Mouse (Mus musculus) skeletal muscle tissue, adult 2 months (tissue): ENCODE results near the gene Fam57a.
"Not testable (repeated sequence)": the region's sequence is repeated elsewhere in the genome, so short reads cannot be mapped to it uniquely, and the experiment has no call there.

Experiments used
- DNase-seq: peaks from one replicate; pipeline ENCODE4 v3.0.0-alpha.2; 2012; ENCODE audit warnings: low read depth, low spot score

The Fam57a gene

GRCm38 (mm10) chr11:76180146-76180540 lies 672 bp downstream of the Fam57a start:
- DNase-seq, result no peak

- DNase-seq, result no peak
These were observed 4.3 kb downstream of the Fam57a start for GRCm38 (mm10) chr11:76183745-76184144.

GRCm38 (mm10) chr11:76186908-76187307 lies 7.4 kb downstream of the Fam57a start:
- no peak for DNase-seq

- DNase-seq, result no peak
These were observed 17.0 kb downstream of the Fam57a start for GRCm38 (mm10) chr11:76196275-76196976.

GRCm38 (mm10) chr11:76196977-76197469 lies 17.6 kb downstream of the Fam57a start:
- no peak for DNase-seq

GRCm38 (mm10) chr11:76201761-76202674 lies 22.5 kb downstream of the Fam57a start:
- DNase-seq, result peak; percentile 42

- DNase-seq, result no peak
These were observed 27.3 kb downstream of the Fam57a start for GRCm38 (mm10) chr11:76206793-76207192.

- DNase-seq, result no peak
These were observed 30.9 kb downstream of the Fam57a start for GRCm38 (mm10) chr11:76210228-76210985.

- not testable (repeated sequence) for DNase-seq
These were observed 32.1 kb downstream of the Fam57a start for GRCm38 (mm10) chr11:76211595-76211994.

- no peak for DNase-seq
These were observed 34.4 kb downstream of the Fam57a start for GRCm38 (mm10) chr11:76213841-76214240.

GRCm38 (mm10) chr11:76215011-76215410 lies 35.5 kb downstream of the Fam57a start:
- no peak for DNase-seq

GRCm38 (mm10) chr11:76216049-76216540 lies 36.6 kb downstream of the Fam57a start:
- DNase-seq, result no peak

GRCm38 (mm10) chr11:76216681-76217389 lies 37.4 kb downstream of the Fam57a start:
- DNase-seq, result peak; percentile 22

GRCm38 (mm10) chr11:76217390-76217800 lies 37.9 kb downstream of the Fam57a start, which contains the start of the genes Dbil5 and Gemin4:
TSS of gene Dbil5 (plus strand) at chr11:76217608.
TSS of gene Gemin4 (minus strand) at chr11:76217664.
- peak; percentile 96 for DNase-seq

- DNase-seq, result no peak
These were observed 45.2 kb downstream of the Fam57a start for GRCm38 (mm10) chr11:76224631-76225030.

GRCm38 (mm10) chr11:76225051-76225450 lies 45.6 kb downstream of the Fam57a start:
- DNase-seq, result no peak

GRCm38 (mm10) chr11:76236136-76236535 lies 56.7 kb downstream of the Fam57a start:
- DNase-seq, result no peak

GRCm38 (mm10) chr11:76239750-76240149 lies 60.3 kb downstream of the Fam57a start:
- DNase-seq, result no peak

GRCm38 (mm10) chr11:76242901-76243810 lies 63.7 kb downstream of the Fam57a start, which contains the start of the genes Mrm3 and Glod4:
TSS of gene Mrm3 (plus strand) at chr11:76243715.
TSS of gene Glod4 (minus strand) at chr11:76243725.
- peak; percentile 77 for DNase-seq
